Mouse (Mus musculus) heart, embryonic 11.5 days (tissue): ENCODE data around the gene Pth1r. TPM values are rescaled to one million over a fixed set of nuclear protein-coding genes. Genes with fewer than 3 reads are reported as not detected.

ENCODE experiments used
- ATAC-seq: fragments of 200-750 bp; cut with Nextera tagmentation; replicated peaks from 2 replicates; pipeline ENCODE4 v1.8.0; 2017; ENCODE audit warnings: moderate library complexity; ENCODE audit not compliant: insufficient number of reproducible peaks, low FRiP score, low TSS enrichment
- H3K27ac ChIP-seq: fragments of 300-500 bp; sonication (generic); 2 replicates; pipeline ENCODE4 v1.5.1; 2014; ENCODE audit warnings: mild to moderate bottlenecking, low read depth, low read length
- H3K27me3 ChIP-seq: fragments of 300-500 bp; sonication (generic); 2 replicates; pipeline ENCODE4 v1.6.1; 2014; ENCODE audit warnings: mild to moderate bottlenecking, low read length, mixed read lengths; ENCODE audit not compliant: control insufficient read depth, insufficient read depth
- H3K36me3 ChIP-seq: fragments of 300-500 bp; sonication (generic); 2 replicates; pipeline ENCODE4 v1.6.1; 2014; ENCODE audit warnings: mild to moderate bottlenecking, low read length, moderate library complexity, mixed read lengths; ENCODE audit not compliant: control insufficient read depth, insufficient read depth
- H3K4me1 ChIP-seq: fragments of 300-500 bp; sonication (generic); 2 replicates; pipeline ENCODE4 v1.6.1; 2014; ENCODE audit warnings: low read length; ENCODE audit not compliant: control insufficient read depth, insufficient read depth
- H3K4me2 ChIP-seq: fragments of 300-500 bp; sonication (generic); 2 replicates; pipeline ENCODE4 v1.6.1; 2014; ENCODE audit warnings: mild to moderate bottlenecking, moderate library complexity
- H3K4me3 ChIP-seq: fragments of 300-500 bp; sonication (generic); 2 replicates; pipeline ENCODE4 v1.5.1; 2014; ENCODE audit warnings: low read depth, low read length
- H3K9ac ChIP-seq: fragments of 300-500 bp; sonication (generic); 2 replicates; pipeline ENCODE4 v1.6.1; 2014; ENCODE audit warnings: mild to moderate bottlenecking, low read depth, low read length, moderate library complexity
- H3K9me3 ChIP-seq: fragments of 300-500 bp; sonication (generic); replicated peaks from 2 replicates; pipeline ENCODE4 v1.6.1; 2016; ENCODE audit warnings: low read length; ENCODE audit not compliant: control insufficient read depth
- WGBS: fragments of 180-500 bp; shearing (Covaris S2); extraction: QIAGEN DNeasy Blood & Tissue Kit; methylation state at CpG from one replicate; pipeline ENCODE4 v1.1.7; 2014; ENCODE audit not compliant: insufficient replicate concordance; 5-methylcytosine and 5-hydroxymethylcytosine counted together
- polyA plus RNA-seq: library from polyadenylated mRNA; unstranded; fragments of >200 nt; fragmentation: Nextera tagmentation; extraction: Ambion mirVana; gene quantifications from 2 replicates; pipeline ENCODE4 v1.2.1, GENCODE M21; 2014

Gene Pth1r
- polyA plus RNA-seq, 1 experiment from 2014 or later: 24.3 TPM

DNA sequence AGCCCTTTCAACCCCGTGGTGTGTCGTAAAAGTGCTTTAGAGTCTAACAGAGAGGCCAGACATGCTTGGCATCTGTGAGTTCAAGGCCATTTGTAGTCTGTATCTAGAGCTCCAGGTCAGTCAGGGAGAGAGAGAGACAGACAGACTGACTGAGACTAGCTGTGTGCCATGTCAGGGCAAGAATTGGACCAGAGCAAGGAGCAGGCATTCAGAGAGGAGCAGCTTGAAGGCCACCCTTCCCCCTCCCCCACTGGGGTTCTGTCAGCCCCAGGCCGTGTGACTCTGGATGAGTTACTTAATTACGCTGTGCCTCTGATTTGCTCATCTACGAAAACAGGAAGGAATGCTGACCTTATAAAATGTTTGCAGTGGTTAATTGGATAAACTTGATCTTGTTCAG lies 64.7 kb downstream of the Pth1r start:
- no peak for ATAC-seq
- 72% methylated on average over 5 of the region's 5 CpGs for WGBS
- H3K9me3 ChIP-seq: no peaks in the 10 kb centered on the region
- H3K4me2 ChIP-seq: no peak overlapping the region
- no peaks in the 10 kb centered on the region for H3K27me3 ChIP-seq
- H3K4me1 ChIP-seq: peaks cover 53% of the 10 kb centered on the region
- no peak overlapping the region for H3K27ac ChIP-seq
- no peak overlapping the region for H3K4me3 ChIP-seq
- no peaks in the 10 kb centered on the region for H3K36me3 ChIP-seq
- no peak overlapping the region for H3K9ac ChIP-seq

DNA sequence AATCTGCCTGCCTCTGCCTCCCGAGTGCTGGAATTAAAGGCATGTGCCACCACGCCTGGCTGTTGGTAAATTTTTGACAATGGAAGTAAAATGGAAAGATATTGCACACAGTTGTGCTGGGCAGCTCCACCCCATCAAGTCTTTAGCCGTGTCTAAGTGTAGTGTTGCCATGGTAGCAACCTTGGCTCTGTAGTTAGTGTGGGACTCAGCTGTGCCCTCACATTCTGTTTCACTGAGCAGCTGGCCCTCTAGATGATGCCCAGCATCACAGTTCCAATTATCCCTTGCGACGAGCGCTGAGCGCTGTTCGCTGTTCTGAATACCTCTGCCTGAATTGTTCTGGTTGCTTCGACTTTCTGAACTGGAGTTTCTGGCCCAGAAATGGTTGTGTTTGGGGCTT lies 65.1 kb downstream of the Pth1r start:
- peaks cover 55% of the 10 kb centered on the region for H3K4me1 ChIP-seq
- H3K4me2 ChIP-seq: no peak overlapping the region
- H3K9me3 ChIP-seq: no peaks in the 10 kb centered on the region
- H3K9ac ChIP-seq: no peak overlapping the region
- no peaks in the 10 kb centered on the region for H3K36me3 ChIP-seq
- no peak for ATAC-seq
- H3K27me3 ChIP-seq: no peaks in the 10 kb centered on the region
- no peak overlapping the region for H3K4me3 ChIP-seq
- 82% methylated on average over 9 of the region's 9 CpGs for WGBS
- no peak overlapping the region for H3K27ac ChIP-seq

DNA sequence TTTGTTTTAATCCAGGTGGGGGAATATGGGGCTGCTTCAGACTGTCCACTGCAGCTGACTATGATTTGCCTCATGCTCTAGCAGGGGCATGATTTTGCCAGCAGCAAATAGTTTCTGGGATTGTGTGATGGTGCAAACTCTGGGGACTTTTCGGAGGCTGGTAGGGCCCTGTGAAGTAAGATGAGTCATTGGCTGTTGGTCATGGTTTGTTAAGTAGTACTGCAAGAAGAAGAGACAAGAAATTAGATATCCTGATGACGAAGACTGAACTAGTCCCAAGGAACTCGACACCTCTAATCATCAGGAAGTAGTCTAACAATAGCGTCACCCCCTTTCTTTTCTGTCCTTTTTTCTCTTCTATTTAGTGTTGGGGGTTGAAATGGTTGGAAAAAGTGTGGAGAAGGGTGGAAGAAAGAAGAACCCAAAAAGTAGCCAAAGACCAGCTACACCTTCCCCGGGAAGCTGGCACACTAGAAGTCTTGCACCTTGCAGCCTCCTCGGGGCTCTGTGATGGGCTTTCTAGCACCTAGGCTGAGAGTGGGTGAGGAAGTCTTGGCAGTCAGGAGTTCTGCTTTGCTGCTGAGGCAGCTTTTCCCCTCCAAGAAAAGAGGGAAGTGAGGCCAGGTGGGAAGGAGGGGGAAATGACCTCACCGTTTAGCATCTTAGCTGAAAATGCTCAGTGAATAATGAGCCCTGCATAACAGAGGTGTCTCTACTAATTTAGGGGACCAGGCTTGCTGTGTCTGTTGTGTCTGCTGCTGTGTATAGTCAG lies 66.0 kb downstream of the Pth1r start:
- WGBS: 69% methylated on average over 7 of the region's 7 CpGs
- no peaks in the 10 kb centered on the region for H3K27me3 ChIP-seq
- no peaks in the 10 kb centered on the region for H3K9me3 ChIP-seq
- no peak overlapping the region for H3K9ac ChIP-seq
- no peak for ATAC-seq
- no peak overlapping the region for H3K4me2 ChIP-seq
- H3K4me3 ChIP-seq: no peak overlapping the region
- no peaks in the 10 kb centered on the region for H3K36me3 ChIP-seq
- H3K27ac ChIP-seq: no peak overlapping the region
- peaks cover 60% of the 10 kb centered on the region for H3K4me1 ChIP-seq

GRCm38 (mm10) chr9:110678886-110679285 lies 68.1 kb downstream of the Pth1r start:
- H3K9ac ChIP-seq: no peak overlapping the region
- H3K36me3 ChIP-seq: no peaks in the 10 kb centered on the region
- no peak overlapping the region for H3K4me2 ChIP-seq
- no peak overlapping the region for H3K27ac ChIP-seq
- no peaks in the 10 kb centered on the region for H3K27me3 ChIP-seq
- no peak for ATAC-seq
- no peaks in the 10 kb centered on the region for H3K9me3 ChIP-seq
- no peak overlapping the region for H3K4me3 ChIP-seq
- peaks cover 52% of the 10 kb centered on the region for H3K4me1 ChIP-seq
- 57% methylated on average over 5 of the region's 5 CpGs for whole genome bisulfite sequencing

DNA sequence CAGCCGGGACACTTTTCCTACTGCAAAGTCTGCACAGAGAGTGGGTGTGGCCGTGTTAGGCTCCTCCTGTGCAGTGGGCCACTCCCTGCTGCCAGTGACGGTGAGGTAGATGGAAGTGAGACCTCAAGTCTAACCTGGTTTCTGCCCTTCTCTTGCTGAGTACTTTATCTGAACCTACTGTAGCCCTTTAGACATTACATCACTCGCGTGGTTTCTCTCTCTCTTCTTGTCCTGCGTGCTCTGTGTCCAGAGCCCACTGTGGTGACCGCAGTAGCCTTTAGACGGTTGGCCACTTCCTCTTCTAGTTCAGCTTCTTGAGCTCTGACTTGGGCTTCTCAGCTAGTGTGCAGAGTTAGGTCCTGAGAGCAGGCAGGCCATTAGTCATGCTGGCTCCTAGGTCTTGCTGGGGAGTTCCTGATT lies 70.4 kb downstream of the Pth1r start:
- 0 out of 2 replicates have a peak overlapping the region, but pooled peaks have one; percentile 22 for H3K27ac ChIP-seq
- ATAC-seq: no peak
- peaks cover 49% of the 10 kb centered on the region for H3K4me1 ChIP-seq

DNA sequence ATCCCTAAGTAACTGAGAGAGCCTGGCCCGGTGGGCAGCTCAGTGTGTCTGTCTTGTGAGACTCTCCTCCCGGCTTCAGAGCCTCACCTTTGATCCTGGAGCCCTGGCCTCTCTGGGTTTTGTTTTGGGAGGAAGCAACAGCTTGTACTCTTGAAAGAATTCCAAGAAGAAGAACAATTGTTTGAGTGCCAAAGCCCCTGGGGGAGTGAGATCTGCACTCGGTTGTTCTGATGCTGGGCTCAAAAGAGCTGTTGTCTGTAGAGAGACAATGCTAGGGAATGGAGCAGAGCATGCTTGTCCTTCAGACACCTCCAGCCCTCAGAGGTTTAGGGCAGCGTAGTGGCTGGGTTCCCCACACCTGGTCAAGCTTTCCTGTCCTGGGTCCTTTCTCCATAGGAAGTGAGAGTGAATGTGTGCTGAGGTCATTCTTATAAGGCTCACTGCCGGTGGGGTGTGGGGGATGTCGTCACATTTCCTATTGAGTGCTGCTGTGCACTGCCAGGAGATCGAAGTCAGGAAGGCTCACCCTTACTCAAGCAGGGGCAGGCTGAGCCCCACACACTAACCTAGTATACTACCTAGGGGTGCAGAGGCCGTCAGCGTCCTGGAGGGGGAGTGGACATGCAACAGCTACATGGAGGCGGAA lies 73.7 kb downstream of the Pth1r start:
- no peak for ATAC-seq
- Histone ChIP-seq H3K4me1 (peaks cover 77% of the 10 kb centered on the region), H3K4me2 (no peak overlapping the region), H3K9ac (no peak overlapping the region), H3K27me3 (no peaks in the 10 kb centered on the region), H3K27ac (peak overlapping the region; percentile 29; the same call in 1 of the 2 replicates), H3K36me3 (no peaks in the 10 kb centered on the region), H3K9me3 (no peaks in the 10 kb centered on the region), H3K4me3 (no peak overlapping the region)
- WGBS: 55% methylated on average over 10 of the region's 10 CpGs

More for the DNA sequence above, 70.4 kb downstream of the Pth1r start:
- Histone ChIP-seq H3K9me3 (no peaks in the 10 kb centered on the region), H3K36me3 (no peaks in the 10 kb centered on the region), H3K4me3 (no peak overlapping the region), H3K4me2 (no peak overlapping the region), H3K9ac (no peak overlapping the region), H3K27me3 (no peaks in the 10 kb centered on the region)
- WGBS: 72% methylated on average over 8 of the region's 8 CpGs

- Histone ChIP-seq H3K9me3 (no peaks in the 10 kb centered on the region), H3K4me2 (no peak overlapping the region), H3K36me3 (no peaks in the 10 kb centered on the region), H3K4me3 (no peak overlapping the region), H3K27me3 (no peaks in the 10 kb centered on the region), H3K4me1 (peaks cover 77% of the 10 kb centered on the region), H3K9ac (no peak overlapping the region), H3K27ac (peak overlapping the region; percentile 29; the same call in 1 of the 2 replicates)
- 0 out of 2 replicates have a peak, but pooled peaks have one; percentile 28 for ATAC-seq
- WGBS: 72% methylated on average over 7 of the region's 7 CpGs
Observed at GRCm38 (mm10) chr9:110672462-110673106, 74.4 kb downstream of the Pth1r start.
